Mouse (Mus musculus) cerebellum, postnatal 36 days (tissue): ENCODE data around the gene Irs1.
A peak's percentile ranks its signal among the peaks of the same experiment; 100 is the strongest.

ENCODE experiments used
- DNase-seq, 2 experiments: peaks; one replicate each; pipeline ENCODE4 v3.0.0; 2021 to 2022; ENCODE audit warnings: mixed read lengths in 2 of 2

Irs1 gene

GRCm38 (mm10) chr1:82291151-82291797 is at the start of gene Irs1:
Irs1 (minus strand) TSS chr1:82291416.
- DNase-seq = peak; percentile 79 to 80

GRCm38 (mm10) chr1:82334506-82334905 is 43.3 kb upstream of the Irs1 start:
- no peak for DNase-seq

GRCm38 (mm10) chr1:82329954-82330247 is 38.7 kb upstream of the Irs1 start:
- DNase-seq = no peak

GRCm38 (mm10) chr1:82329237-82329953 is 38.2 kb upstream of the Irs1 start:
- no peak for DNase-seq

GRCm38 (mm10) chr1:82328033-82328775 is 37.0 kb upstream of the Irs1 start:
- DNase-seq = no peak

GRCm38 (mm10) chr1:82326120-82326519 is 34.9 kb upstream of the Irs1 start:
- DNase-seq = no peak

- no peak for DNase-seq
Measured at GRCm38 (mm10) chr1:82324131-82324785, 33.0 kb upstream of the Irs1 start.

GRCm38 (mm10) chr1:82321441-82321840 is 30.2 kb upstream of the Irs1 start:
- no peak for DNase-seq

- no peak for DNase-seq
Measured at GRCm38 (mm10) chr1:82320864-82321263, 29.6 kb upstream of the Irs1 start.

- DNase-seq = no peak
Measured at GRCm38 (mm10) chr1:82320456-82320855, 29.2 kb upstream of the Irs1 start.

- DNase-seq = no peak
Measured at GRCm38 (mm10) chr1:82316746-82317126, 25.5 kb upstream of the Irs1 start.

- DNase-seq = peak; percentile 98
Measured at GRCm38 (mm10) chr1:82316111-82316745, 25.0 kb upstream of the Irs1 start, which contains the start of gene Rhbdd1. Rhbdd1 (plus strand) TSS chr1:82316452.

- DNase-seq = no peak
Measured at GRCm38 (mm10) chr1:82304483-82304882, 13.3 kb upstream of the Irs1 start.

- no peak for DNase-seq
Measured at GRCm38 (mm10) chr1:82298586-82298985, 7.4 kb upstream of the Irs1 start.

- peak; percentile 17 to 66 for DNase-seq
Measured at GRCm38 (mm10) chr1:82294102-82294501, 2.9 kb upstream of the Irs1 start.

GRCm38 (mm10) chr1:82292771-82293170 is 1.6 kb upstream of the Irs1 start:
- DNase-seq = peak; percentile 75

GRCm38 (mm10) chr1:82291930-82292712 is 905 bp upstream of the Irs1 start:
- DNase-seq = peak in 1 of 2 experiments; percentile 51

- peak; percentile 81 to 83 for DNase-seq
Measured at GRCm38 (mm10) chr1:82290723-82291150, 479 bp downstream of the Irs1 start.

GRCm38 (mm10) chr1:82289990-82290681 is 1.1 kb downstream of the Irs1 start:
- peak; percentile 65 to 69 for DNase-seq

GRCm38 (mm10) chr1:82289116-82289989 is 1.9 kb downstream of the Irs1 start:
- peak; percentile 26 to 38 for DNase-seq
